Mouse (Mus musculus) thymus, postnatal 0 days (tissue): ENCODE measurements around the gene Zc2hc1b. TPM values are rescaled to one million over a fixed set of nuclear protein-coding genes. Genes with fewer than 3 reads are reported as not detected.
A peak's percentile ranks its signal among the peaks of the same experiment; 100 is the strongest.

Source experiments
- DNase-seq: peaks from one replicate; pipeline ENCODE4 v3.0.0-alpha.2; 2015; ENCODE audit warnings: low spot score
- polyA plus RNA-seq: library from polyadenylated mRNA; unstranded; fragments of >200 nt; fragmentation: Nextera tagmentation; extraction: Ambion mirVana; gene quantifications from 2 replicates; pipeline ENCODE4 v1.2.1, GENCODE M21; 2015

The Zc2hc1b gene
- polyA plus RNA-seq, 1 experiment from 2014 or later = not detected

DNA sequence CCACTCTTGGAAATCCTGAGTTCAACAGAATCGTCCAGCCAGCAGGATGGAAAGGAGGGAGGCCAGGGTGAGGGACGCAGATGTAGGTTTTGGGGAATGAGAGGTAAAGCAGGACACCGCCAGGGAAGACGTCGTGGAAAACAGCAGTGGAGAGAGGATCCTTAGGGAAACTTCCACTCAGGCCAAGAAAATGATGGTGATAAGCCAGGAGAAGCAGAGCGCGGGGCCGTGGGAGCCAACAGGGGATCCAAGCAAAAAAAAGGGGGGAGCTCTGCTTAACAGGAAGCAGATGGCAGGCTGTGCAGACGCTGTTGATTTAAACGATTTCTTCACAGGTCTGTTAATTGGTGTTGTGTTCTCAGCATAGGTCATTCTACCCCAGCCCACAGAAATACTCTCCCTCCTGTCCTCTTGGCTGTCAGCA is 5.0 kb downstream of the Zc2hc1b start:
- DNase-seq = peak; percentile 14

- no peak for DNase-seq
Observed at GRCm38 (mm10) chr10:13171461-13171860, 6.4 kb downstream of the Zc2hc1b start.

GRCm38 (mm10) chr10:13170739-13171448 is 6.9 kb downstream of the Zc2hc1b start:
- peak; percentile 27 for DNase-seq

DNA sequence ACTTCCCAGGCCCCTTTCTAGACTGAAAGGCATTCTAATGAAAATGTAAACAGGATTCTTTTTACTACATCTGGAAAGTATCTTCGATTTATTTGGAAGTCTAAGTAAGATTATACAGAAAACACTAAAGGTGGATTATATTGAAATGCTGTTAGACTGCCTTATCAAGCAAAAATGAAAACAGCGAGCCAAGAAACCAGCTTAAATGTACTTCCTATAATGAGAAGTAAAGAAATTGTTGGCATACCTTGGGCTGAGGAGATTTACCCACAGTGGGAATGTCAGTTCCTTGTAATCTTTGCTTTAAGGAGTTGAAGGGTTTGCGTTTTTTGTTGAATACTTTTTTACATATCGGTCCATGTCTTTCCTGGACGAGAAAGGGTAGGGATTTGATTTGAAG is 9.4 kb downstream of the Zc2hc1b start:
- no peak for DNase-seq

DNA sequence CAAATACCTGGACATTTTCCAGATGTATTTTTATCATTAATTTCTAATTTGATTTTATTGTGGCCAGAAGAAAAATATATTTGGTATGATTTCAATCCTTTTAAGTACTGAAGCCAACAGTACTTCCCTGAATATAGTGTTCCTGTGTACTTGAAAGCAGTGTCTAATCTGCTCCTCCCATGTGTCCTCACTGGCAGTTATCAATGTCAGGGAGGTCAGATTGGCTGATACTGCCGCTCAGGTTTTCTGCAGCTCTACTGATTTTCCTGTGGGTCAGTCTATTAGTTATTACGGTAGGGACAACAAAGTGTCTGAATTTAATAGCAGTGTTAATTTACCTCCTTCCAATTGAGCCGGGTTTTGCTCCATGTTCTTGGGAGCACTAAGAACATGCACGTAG is 15.8 kb downstream of the Zc2hc1b start:
- DNase-seq = no peak

- DNase-seq = no peak
Observed at GRCm38 (mm10) chr10:13160913-13161312, 16.9 kb downstream of the Zc2hc1b start.

DNA sequence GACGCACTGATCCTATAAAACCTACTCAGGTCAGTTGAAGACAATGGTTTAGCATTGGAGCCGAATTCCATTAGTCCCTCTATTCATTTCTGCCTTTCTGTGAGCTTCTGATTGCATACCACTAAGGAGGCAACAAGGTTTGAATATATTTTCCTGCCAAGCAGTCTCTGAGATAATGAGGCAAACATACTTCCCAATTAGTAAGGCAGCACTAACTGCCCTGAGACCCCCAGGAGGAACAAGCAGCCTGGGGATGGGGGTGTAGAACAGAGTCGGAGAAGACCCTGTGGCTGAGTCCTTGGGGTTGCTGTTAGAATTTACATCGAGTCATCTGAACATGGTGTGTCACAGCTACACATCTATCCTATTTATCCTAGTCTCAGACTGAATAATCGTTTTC is 22.4 kb downstream of the Zc2hc1b start:
- no peak for DNase-seq

DNA sequence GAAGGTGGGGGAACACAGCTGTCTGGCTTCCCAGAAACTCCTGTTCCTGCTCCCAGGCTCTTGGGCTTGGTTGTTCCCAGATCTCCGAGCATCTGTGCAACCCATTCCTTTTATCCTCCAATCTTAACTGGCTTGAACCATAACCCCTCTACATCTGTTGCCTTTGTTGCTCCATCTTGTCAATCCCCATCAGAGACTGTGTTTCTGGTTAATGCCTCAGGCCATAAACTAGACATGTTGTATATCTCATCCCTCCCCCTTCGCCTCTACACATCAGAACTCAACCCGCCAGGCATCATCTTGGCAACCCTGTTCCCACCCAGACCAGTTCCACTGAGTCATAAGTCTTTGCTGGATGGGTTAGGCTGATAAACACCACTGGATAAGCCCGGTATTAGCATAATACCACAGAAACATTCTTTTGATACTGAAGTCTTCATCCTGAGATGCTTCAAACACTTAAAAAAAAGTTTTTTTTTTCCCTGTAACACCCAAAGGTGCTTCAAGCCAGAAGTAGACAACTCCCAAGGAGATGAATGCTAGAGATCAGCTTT is 24.9 kb downstream of the Zc2hc1b start:
- DNase-seq = no peak

DNA sequence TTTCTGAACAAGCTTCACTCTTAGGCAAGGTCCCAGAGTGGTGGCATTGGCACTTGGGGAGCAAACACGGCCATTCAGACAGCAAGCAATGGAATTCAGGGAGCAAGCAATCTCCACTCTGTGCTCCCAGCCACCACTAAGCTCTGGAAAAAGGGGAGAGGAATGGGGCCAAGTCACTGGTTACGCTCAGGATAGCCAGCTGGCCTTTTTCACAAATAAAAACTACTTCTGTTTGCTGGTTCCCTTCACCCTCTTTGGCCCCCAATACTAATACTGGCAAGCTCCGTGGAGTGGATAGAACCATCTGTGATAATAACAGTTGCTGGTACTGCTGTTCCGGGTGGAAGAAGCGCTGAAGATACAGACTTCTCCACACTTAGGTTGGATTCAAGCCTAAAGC is 26.5 kb downstream of the Zc2hc1b start:
- no peak for DNase-seq

DNA sequence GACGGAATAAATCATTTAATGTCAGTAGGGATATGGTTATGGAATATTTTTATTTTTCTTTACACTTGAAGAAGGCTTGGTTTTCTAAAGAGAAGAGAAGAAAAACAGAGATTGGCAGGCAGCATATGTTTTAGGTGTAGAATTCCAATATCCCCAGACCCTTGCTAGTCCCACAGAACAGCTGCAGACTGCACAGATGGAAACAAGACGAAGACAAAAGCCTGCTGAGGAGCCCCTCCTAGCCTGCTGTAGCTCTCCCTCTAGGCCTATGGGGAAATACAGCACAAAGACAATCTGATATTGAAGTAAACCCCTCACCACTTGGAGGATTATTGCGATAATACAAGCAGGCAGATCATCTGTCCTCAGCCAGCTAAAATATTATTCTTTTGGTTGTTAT is 27.4 kb downstream of the Zc2hc1b start:
- no peak for DNase-seq

- DNase-seq = no peak
Observed at GRCm38 (mm10) chr10:13140434-13140833, 37.4 kb downstream of the Zc2hc1b start.

- no peak for DNase-seq
Observed at GRCm38 (mm10) chr10:13137906-13138305, 39.9 kb downstream of the Zc2hc1b start.

GRCm38 (mm10) chr10:13135751-13136150 is 42.1 kb downstream of the Zc2hc1b start:
- DNase-seq = no peak

DNA sequence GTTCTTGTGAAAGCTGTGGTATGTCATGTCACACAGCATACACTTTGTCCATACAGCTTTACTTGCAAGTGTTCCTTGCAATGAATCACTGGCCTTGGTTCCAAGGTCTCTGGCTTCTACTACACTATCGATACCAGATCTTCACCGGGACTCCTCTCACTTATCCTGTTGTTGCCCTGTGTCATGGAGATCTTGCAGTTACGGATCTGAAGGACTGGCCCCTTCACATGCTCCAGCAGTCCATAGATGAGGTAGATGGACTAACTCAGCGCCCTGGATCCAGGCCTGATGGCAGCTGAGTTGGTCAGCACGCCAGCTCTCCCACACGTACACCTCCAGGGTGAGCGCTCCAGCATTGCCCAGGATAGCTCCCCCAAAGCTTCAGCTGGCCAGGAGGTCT is 42.5 kb downstream of the Zc2hc1b start:
- no peak for DNase-seq

- DNase-seq = no peak
Observed at GRCm38 (mm10) chr10:13133850-13134249, 44.0 kb downstream of the Zc2hc1b start.

- DNase-seq = no peak
Observed at GRCm38 (mm10) chr10:13127946-13128345, 49.9 kb downstream of the Zc2hc1b start.

DNA sequence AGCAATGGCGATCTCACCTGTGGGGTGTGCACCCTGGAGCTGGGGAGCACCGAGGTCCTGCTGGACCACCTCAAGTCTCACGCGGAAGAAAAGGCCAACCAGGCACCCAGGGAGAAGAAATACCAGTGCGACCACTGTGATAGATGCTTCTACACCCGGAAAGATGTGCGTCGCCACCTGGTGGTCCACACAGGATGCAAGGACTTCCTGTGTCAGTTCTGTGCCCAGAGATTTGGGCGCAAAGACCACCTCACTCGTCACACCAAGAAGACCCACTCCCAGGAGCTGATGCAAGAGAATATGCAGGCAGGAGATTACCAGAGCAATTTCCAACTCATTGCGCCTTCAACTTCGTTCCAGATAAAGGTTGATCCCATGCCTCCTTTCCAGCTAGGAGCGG is 50.5 kb downstream of the Zc2hc1b start:
- peak; percentile 15 for DNase-seq

- no peak for DNase-seq
Observed at GRCm38 (mm10) chr10:13125811-13126210, 52.0 kb downstream of the Zc2hc1b start.

GRCm38 (mm10) chr10:13119300-13119699 is 58.5 kb downstream of the Zc2hc1b start:
- DNase-seq = no peak

- DNase-seq = no peak
Observed at GRCm38 (mm10) chr10:13118770-13119102, 59.1 kb downstream of the Zc2hc1b start.

DNA sequence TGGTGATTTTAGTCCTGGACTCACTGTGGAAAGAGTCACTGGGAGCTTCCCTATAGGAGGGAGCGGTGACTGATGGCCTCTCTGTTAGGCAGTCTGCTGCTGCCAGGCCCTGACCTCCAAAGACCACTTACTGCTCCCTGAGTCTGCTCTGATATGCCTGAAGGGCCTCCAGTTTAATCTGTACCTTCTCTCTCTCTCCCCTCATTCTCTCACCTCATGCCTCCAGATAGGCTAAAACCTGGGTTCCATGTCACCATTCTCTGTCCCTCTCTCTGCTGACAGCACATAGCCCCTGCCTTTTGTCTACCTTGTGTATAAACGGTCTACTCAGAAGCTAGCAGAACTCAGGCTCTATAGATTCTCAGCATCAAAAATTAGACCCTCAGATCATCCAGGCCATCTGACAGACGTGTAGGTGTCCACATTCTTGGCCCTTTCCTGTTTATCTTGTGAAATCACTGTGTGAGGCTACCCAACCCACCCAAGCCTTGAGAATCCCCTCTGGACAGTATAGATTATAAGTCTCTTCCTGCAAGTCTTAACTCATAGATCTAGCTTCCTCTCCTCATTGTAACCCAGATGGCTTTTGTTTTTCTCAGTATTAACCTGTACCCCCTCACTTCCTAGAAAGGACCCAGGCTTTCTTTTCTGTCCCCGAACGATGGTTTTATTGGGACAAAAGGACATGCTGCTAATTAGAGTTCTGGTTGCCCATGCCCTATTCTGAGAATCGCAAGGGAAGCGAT is 59.6 kb downstream of the Zc2hc1b start:
- no peak for DNase-seq
